Mouse (Mus musculus): ENCODE results near the gene Eif6. TPM values are rescaled to one million over a fixed set of nuclear protein-coding genes. Genes with fewer than 3 reads are reported as not detected.

Eif6 gene
- total RNA-seq, 4 experiments from 2014 or later = 44.3 to 49.9 (median 48.6) TPM

DNA sequence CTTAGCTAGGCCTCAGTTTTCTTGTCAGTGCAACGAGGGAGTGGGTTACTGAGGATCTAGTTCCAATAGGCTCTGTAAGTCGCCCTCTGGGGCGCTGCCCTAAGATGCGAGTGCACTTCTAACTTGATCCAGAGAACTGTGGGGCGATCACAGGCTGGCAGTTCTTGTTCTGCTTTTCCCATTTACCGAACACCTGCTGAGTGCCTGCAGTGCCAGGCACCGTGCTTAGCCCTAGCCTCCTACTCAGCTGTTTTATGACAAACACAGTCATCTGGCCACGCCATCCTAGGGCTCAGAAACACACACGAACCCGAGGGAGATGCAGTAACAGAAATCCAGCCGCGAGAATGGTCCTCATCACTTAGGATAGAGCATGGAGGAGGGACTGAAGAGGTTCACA, 33.8 kb downstream of the Eif6 start:
- DNase-seq (ENCODE audit: low spot score in 2 of 2) = no peak

DNA sequence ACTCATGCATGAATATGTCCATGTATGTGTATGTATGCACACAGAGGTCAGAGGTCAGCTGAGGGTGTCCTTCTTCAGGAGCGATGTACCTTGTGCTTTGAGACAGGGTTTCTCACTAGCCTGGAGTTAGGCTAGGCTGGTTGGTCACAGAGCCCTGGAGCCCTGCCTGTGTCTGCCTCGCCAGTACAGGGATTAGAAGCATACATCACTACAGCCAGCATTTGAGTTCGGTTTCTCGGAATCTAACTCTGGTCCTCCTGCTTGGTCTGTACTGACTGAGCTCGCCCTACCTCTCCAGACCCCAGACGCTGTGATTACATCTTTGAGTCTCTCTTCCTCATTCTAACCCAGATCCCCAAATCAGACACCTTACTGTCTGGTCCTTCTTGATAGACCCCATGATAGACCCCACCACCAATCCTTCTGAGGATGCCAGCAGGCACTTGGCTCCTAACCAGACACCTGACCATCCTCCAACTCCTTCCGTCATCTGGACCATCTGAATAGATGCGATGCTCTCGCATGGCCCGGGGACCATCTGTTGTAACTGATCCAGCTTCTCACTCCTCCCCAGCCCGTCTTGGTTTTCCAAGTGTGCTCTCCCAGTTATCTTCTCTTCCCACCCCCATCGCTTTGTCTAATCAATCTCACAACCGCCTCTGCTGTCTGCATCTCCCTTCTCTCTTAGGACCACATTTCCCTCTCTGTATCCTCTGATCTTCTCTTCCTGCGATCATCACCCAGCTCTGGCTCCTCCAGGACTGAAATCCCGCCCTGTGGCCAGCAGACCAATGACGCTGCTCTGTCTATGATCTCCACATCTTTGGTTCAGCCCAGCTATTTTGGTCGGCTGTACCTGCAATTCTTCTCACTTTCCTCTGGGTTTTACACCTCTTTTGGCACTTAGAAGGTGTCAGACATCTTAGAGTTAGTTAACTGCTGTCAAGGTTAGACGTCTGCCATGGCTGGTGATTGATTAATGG, 38.5 kb downstream of the Eif6 start:
- DNase-seq (ENCODE audit: low spot score in 2 of 2) = no peak

DNA sequence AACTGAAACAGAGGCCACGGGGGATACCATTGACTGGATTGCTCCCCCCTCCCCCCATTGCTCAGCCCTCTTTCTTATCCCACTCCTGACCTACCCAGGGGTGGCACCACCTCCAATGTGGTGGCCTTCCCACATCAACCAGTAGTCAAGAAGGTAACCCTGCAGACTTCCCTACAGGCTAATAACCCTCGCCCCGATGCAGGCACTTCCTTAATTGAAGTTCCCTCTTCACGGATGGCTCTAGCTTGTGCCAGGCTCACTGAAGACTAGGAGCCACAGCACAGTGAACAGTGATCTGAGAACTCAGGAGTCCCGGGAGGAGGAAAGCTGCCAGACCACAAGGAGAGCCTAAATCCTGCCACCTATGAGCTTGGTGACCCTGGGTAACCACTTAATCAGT, 39.8 kb downstream of the Eif6 start:
- no peak for DNase-seq (ENCODE audit: low spot score in 2 of 2)

DNA sequence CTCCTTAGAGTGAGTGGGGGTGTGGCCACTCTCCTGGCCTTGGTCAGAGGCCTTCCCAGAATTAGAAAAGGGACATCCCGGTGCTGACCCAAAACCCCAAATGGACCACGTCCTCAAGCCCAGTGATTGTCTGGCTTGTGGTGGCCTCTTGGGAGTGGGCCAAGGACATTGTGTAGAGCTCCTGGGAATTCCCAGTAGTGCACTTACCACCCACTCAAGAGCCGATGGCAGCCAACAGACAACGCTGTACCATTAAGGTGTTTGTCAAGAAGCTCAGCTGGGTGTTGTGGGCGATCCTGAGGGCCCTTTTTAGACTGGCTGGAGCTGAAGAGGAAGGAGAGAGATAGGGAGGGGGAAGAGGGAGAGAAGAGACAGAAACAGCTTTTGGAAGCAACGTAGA, 42.2 kb downstream of the Eif6 start:
- no peak for DNase-seq (ENCODE audit: low spot score in 2 of 2)

DNA sequence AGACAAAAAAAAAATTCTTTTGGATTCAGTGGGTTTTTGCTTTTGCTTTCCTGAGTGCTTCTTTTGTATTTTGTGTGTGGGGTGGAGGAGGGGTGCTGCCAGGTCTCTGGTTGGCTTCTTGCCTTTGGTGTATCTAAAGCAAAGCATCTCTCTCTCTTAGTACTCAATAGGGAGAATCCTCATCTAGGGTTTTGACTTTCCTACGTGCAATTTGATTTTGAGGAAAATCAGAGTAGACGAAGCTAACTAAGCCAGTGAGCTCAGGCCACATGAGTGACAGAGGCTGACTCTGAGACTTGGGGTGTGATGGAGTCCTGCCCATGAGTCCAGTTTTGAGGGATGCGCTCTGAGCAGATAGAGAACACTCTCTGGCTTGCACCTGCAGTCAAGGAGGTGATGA, 47.2 kb downstream of the Eif6 start:
- DNase-seq (ENCODE audit: low spot score in 2 of 2) = no peak

DNA sequence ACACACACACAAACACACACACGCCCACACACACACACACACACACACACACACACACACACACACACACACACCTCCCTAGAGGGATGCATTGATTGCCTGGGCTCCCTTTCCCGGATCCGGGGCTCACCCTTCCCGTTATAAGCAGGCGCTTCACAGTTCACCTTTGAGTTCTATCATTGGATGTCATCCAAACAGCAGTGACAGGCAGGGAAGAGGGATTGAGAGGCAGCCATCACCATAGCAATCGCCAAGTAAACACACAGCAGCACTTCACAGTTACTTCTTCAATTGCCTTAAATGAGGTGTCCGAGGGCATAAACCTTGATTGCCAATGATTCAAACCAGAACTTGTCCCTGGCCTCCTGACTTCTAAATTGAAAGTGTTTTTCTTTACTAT, 47.7 kb downstream of the Eif6 start:
- DNase-seq (ENCODE audit: low spot score in 2 of 2) = no peak

DNA sequence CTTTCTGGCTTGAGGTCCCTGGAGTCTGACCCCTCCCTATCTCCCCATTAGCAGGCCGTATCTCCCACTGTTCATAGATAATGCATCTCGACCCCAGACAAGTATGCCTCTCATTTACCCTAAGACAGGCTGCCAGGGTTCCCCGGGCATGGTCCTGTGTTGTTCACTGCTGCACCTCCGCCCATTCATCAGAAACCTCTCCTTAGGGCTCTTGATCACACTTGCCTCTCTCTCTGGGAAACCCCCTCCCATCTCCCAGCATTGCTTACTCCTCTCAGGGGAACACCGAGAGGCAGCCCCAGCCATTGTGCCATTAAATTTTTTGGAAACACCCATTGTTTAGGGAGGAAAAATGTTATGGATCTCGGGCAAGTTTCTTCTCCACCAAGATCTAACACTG, 48.7 kb downstream of the Eif6 start:
- no peak for DNase-seq (ENCODE audit: low spot score in 2 of 2)

DNA sequence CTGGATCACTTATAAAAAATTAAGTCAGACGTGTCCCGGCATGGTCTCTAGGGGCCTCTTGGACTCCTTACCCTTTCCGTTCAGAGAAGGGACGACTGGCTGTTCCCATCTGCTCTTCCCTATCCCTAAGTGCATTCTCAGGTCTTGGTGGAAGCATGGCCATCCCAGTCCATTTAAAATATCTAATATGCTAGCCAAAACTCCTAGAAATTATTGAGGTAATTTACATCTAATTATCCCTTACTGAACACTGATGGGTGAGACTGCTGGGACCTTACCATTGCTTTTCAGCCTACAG, 49.1 kb downstream of the Eif6 start:
- DNase-seq (ENCODE audit: low spot score in 2 of 2) = no peak

DNA sequence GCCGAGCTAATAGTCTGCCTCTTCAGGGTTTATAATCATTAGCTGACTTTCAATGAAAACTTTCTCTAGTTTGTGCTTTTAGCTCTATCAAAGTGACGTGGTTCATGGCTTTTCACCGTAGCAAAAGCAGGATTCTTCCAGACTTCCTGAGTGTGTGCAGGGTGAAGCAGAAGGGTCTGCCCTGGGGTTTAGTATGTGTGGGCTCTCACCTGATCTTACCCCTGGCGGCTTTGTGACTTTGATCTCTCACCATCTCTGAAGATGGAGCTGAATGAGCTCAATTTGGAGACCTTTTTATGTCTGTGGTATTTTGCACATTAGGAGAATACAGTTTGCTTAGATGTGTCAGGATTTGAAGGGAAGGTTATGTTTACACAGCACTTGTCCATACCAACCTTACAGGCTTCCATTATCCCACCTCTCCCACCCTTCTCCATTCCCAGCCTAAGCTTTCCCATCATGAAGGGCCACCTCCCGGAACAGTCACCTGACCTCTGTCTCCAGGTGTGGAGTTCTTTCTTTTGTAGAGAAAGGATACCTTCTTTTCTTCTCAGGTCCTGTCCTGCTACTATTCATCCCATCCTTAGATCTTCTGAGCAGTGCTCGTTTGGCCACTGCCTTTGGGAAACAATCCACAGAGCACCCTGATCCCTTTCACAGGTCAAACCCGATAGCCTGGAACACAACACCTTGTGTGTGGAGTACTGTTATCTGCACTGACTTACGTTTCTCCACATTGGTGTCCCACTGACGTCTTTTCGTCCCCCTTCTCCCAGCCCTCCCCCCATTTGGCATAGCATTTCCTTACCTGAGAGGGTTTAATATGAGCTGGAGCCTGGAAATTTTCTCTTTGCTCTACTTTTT, 49.7 kb downstream of the Eif6 start:
- DNase-seq (ENCODE audit: low spot score in 2 of 2) = no peak

DNA sequence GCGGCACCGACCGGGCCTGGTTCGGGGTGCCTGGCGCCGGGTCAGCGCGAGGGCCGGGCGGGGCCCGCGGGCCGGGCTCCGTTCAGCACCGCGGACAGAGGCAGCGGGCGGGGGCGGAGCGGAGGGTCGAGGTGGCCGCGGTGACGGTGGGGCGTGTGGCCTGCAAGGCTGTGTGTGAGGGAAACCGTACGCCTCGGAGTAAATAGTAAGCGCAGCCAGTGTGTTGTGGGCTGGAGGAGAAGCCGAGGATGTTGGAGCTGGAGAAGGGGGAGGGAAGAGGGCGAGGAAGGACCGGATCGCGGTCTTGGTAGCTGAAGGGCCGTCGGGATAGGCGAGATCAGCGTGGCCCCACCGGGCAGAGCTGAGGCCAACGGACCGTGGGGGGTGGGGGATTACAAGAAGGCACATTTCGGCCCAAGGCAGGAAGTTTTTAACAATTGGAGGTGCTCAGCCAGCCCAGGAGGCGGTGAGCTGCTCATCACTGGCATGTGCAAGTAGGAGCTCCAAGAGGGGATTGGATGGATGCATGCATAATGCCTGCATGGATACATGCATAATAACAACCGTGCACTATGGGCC, 51.0 kb downstream of the Eif6 start:
- DNase-seq (ENCODE audit: low spot score in 2 of 2) = peak in 1 of 2 experiments; percentile 17

DNA sequence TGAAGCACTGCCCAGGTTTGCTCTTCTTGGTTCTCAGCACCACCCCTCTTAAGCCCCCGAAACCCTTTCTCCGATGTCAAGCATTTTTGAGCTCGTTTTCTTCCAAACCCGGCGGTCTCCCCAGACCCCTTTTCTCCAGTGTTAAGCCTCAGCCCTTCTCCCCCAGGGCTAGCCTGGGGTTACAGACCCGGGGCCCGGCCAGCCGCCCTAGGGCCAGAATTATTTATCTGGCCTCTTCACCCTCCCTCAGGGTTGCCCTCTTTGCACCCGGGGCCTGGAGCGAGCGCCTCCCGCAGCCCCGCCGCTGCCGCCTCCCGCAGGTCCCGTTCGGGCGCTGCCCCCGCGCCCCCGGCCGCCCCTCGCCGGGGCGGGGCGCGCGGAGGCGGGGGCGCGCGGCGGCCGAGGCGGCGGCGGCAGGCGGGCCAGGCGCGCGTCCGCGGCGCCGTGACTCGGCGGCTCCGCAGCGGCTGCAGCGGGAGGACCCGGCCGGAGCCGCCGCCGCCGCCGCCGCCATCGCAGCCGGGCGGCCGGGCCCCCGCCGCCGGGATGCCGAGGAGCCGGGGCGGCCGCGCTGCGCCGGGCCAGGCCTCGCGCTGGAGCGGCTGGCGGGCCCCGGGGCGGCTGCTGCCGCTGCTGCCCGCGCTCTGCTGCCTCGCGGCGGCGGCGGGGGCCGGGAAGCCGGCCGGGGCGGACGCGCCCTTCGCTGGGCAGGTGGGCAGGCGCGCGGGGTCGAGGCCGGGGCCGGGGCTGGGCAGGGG, 51.6 kb downstream of the Eif6 start, which contains the start of gene Mmp24:
TSS of gene Mmp24 (plus strand) at position 416 of the 758 bp plus-strand sequence.
- no peak for DNase-seq (ENCODE audit: low spot score in 2 of 2)

DNA sequence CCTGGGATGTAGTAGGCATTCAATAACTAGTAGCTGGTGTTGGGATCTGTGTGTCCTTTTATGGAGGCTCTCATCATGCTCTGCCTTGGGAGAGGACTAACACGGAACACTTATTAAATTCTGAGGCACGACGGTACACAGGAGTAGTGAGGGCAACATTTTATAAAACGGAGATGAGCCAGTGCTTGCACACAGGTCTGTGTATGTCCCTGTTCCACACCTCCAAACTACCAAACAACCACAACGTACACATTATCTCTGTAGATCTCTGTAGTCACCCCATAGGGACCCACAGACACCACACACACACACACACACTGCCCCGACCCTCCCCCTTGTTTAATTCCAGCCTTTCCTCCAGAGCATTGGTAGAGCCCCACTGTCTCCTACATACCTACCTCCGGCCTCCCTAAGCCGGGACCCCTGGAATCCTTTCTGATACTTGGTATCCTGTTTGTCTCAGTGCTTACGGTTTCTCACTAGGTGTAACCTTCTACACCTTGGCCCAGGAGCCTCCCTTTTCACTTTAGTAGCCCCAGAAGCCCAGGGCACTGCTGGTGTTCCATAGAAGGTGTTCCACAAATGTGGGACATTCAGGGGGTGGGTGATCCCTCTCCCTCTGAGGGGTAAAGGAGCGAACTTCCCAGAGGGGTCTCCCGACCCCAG, 52.3 kb downstream of the Eif6 start:
- no peak for DNase-seq (ENCODE audit: low spot score in 2 of 2)

DNA sequence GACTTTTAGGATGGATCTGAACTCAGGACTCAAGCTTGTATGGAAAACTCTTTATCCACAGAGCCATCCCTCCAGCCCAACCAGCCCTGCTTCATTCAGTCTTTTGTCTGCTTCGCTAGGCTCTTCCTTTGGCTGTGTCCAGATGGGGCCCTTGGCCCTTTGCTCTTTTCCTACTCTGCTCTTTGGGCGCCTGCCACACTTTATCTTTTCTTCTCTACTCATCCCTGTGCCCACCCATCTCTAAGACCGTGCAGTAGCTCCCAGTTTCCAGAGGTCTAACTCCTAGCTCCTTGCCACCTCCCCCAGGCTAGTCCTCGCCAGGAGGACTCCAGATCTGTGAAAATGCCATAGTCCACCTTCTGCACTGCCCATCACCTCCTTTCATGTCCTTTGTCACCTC, 53.1 kb downstream of the Eif6 start:
- DNase-seq (ENCODE audit: low spot score in 2 of 2) = no peak

Other genes starting within 250 kb of the Eif6 start
- gene Gss, start 234.1 kb downstream of the Eif6 start, total RNA-seq (2022) = 1 to 10 TPM; 5.2 to 6.2 (median 5.6) TPM
- 1 to 10 TPM; 2.8 to 4.8 (median 3.3) TPM for gene Myh7b, start 215.7 kb downstream of the Eif6 start, total RNA-seq (2022)
- 100 to 1,000 TPM in 3 of 4 experiments, 10 to 100 TPM in 1; 95.4 to 104 (median 101) TPM for gene Trpc4ap, start 134.5 kb downstream of the Eif6 start, total RNA-seq (2022)
- 1 to 10 TPM; 3.1 to 4.5 (median 3.8) TPM for gene Edem2, start 97.5 kb downstream of the Eif6 start, total RNA-seq (2022)
- gene Gm17581, start 91.1 kb downstream of the Eif6 start, total RNA-seq (2022) = not detected
- 10 to 100 TPM in 1 of 4 experiments, 1 to 10 TPM in 3; 5.1 to 10.2 (median 7.5) TPM for gene Procr, start 75.8 kb downstream of the Eif6 start, total RNA-seq (2022)
- gene Mmp24, start 51.6 kb downstream of the Eif6 start, total RNA-seq (2022) = not detected
- 10 to 100 TPM; 23.2 to 31.3 (median 27.6) TPM for gene BC029722, start 7.5 kb downstream of the Eif6 start, total RNA-seq (2022)
- gene Fam83c, start 7.9 kb upstream of the Eif6 start, total RNA-seq (2022) = not detected
- gene Uqcc1, start 103.4 kb upstream of the Eif6 start, total RNA-seq (2022) = 100 to 1,000 TPM; 154 to 182 (median 168) TPM
- gene Gm15557, start 113.8 kb upstream of the Eif6 start, total RNA-seq (2022) = not detected
- under 1 TPM in 2 of 4 experiments, not detected in 2; 0.16 to 0.19 TPM for gene Gdf5, start 118.4 kb upstream of the Eif6 start, total RNA-seq (2022)
- 1 to 10 TPM; 4.1 to 4.5 (median 4.2) TPM for gene Cep250, start 129.5 kb upstream of the Eif6 start, total RNA-seq (2022)
- under 1 TPM in 2 of 4 experiments, not detected in 2; 0.54 to 0.76 TPM for gene 6430550D23Rik, start 181.1 kb upstream of the Eif6 start, total RNA-seq (2022)
- gene Ergic3, start 181.1 kb upstream of the Eif6 start, total RNA-seq (2022) = 10 to 100 TPM; 42.5 to 54.4 (median 49.1) TPM
- not detected for gene Fer1l4, start 226.0 kb upstream of the Eif6 start, total RNA-seq (2022)
- gene Spag4, start 238.2 kb upstream of the Eif6 start, total RNA-seq (2022) = 1 to 10 TPM in 2 of 4 experiments, under 1 TPM in 1, not detected in 1; 0.83 to 1.2 (median 1.2) TPM

Measured in gastrocnemius, adult 8-10 months (tissue).